Mouse (Mus musculus) left cerebral cortex, postnatal 4 days (tissue): Measurements from ENCODE around the gene Dnajc22. TPM values are rescaled to one million over a fixed set of nuclear protein-coding genes. Genes with fewer than 3 reads are reported as not detected.

Experiments
- microRNA-seq: library from miRNA; unstranded; fragments of <30 nt; microRNA quantifications from one replicate; pipeline ENCODE4 v1.2.0, GENCODE M21; 2022
- total RNA-seq, 2 experiments: library from RNA; stranded (reverse); gene quantifications; 2 replicates each; pipeline ENCODE4 v1.2.3; 2021

The Dnajc22 gene
- total RNA-seq, 2 experiments from 2014 or later: 0.30 TPM; not detected in 1

Small RNA genes within 50 kb of the gene (microRNA-seq; reads per million reads assigned to microRNA genes)
- not detected for gene Mir6960

Other genes starting within 250 kb of the Dnajc22 start
- 10 to 100 TPM; 74.2 to 74.4 TPM for gene Kmt2d, start 222.0 kb upstream of the Dnajc22 start, total RNA-seq
- gene Rhebl1, start 198.6 kb upstream of the Dnajc22 start, total RNA-seq: 10 to 100 TPM; 18.3 to 18.4 TPM
- gene Dhh, start 194.6 kb upstream of the Dnajc22 start, total RNA-seq: under 1 TPM; 0.28 to 0.36 TPM
- 10 to 100 TPM; 31.4 to 42.2 TPM for gene Lmbr1l, start 174.9 kb upstream of the Dnajc22 start, total RNA-seq
- gene Tuba1b, start 158.6 kb upstream of the Dnajc22 start, total RNA-seq: 1,000 to 10,000 TPM; 1,107 to 1,135 TPM
- gene Gm49450, start 139.6 kb upstream of the Dnajc22 start, total RNA-seq: not detected
- gene Tuba1a, start 139.5 kb upstream of the Dnajc22 start, total RNA-seq: 1,000 to 10,000 TPM; 8,276 to 8,744 TPM
- gene Tuba1c, start 63.3 kb upstream of the Dnajc22 start, total RNA-seq: 100 to 1,000 TPM; 548 to 589 TPM
- gene Prph, start 38.0 kb upstream of the Dnajc22 start, total RNA-seq: 1 to 10 TPM; 4.0 to 5.2 TPM
- gene Troap, start 18.6 kb upstream of the Dnajc22 start, total RNA-seq: 1 to 10 TPM; 4.7 to 5.8 TPM
- not detected for gene C1ql4, start 5.4 kb upstream of the Dnajc22 start, total RNA-seq
- 10 to 100 TPM; 39.7 to 46.0 TPM for gene Spats2, start 32.7 kb downstream of the Dnajc22 start, total RNA-seq
- gene Kcnh3, start 131.7 kb downstream of the Dnajc22 start, total RNA-seq: 10 to 100 TPM; 66.6 to 67.3 TPM
- 100 to 1,000 TPM; 136 to 139 TPM for gene Mcrs1, start 158.8 kb downstream of the Dnajc22 start, total RNA-seq
- gene Prpf40b, start 201.9 kb downstream of the Dnajc22 start, total RNA-seq: 100 to 1,000 TPM; 125 to 132 TPM
- gene Fam186b, start 202.7 kb downstream of the Dnajc22 start, total RNA-seq: 1 to 10 TPM in 1 of 2 experiments, under 1 TPM in 1; 0.64 to 1.3 TPM